Mouse (Mus musculus) natural killer cell, adult 2 months (primary cell): Measurements from ENCODE around the gene Zfp638.
"Not testable (repeated sequence)": the region's sequence is repeated elsewhere in the genome, so short reads cannot be mapped to it uniquely, and the experiment has no call there.

Experiments
- DNase-seq, 2 experiments: peaks; one replicate each; pipeline ENCODE4 v3.0.0; 2022; ENCODE audit warnings: low spot score in 2 of 2

Gene Zfp638

GRCm38 (mm10) chr6:83866954-83867597 lies at the start of gene Zfp638:
Zfp638 (plus strand) TSS chr6:83867109.
- DNase-seq = peak; percentile 94 to 97

GRCm38 (mm10) chr6:83818996-83819395 lies 47.9 kb upstream of the Zfp638 start:
- DNase-seq = no peak

DNA sequence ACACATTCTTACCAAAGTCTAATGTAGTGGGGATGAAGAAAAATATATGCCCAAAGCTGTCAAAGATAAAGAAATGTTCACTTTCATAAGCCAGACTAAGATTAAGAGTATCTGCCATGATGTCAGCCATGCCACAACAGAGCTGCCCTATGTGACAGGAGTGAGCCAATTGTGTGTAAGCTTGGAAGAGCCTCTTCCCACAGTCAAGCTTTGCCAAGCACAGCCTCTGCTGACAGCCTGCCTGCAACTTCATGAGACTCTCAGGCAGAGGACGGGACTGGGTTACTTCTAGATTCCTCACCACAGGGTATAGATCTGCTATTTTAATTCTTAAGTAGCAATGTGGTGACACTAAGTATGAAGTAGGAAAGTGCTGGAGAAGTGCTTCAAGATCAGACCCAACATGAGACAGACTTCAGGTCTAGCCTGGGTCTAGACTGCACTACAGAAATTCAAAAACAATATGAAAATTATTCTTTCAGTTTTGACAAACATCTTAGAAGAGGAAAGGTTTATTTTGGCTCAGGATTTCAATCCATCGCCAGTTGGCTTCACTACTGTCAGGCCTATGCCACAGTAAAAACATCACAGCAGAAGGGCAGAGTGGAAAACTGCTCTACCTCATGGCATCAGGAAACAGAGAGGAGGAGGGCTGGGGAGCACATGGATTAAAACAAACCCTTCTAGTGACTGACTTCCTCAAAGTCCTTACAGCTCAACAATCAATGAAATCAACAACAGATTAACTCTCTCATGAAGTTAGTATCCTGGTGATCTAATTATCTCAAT lies 46.0 kb upstream of the Zfp638 start:
- no peak for DNase-seq

- DNase-seq = no peak
Measured at GRCm38 (mm10) chr6:83821856-83822255, 45.1 kb upstream of the Zfp638 start.

DNA sequence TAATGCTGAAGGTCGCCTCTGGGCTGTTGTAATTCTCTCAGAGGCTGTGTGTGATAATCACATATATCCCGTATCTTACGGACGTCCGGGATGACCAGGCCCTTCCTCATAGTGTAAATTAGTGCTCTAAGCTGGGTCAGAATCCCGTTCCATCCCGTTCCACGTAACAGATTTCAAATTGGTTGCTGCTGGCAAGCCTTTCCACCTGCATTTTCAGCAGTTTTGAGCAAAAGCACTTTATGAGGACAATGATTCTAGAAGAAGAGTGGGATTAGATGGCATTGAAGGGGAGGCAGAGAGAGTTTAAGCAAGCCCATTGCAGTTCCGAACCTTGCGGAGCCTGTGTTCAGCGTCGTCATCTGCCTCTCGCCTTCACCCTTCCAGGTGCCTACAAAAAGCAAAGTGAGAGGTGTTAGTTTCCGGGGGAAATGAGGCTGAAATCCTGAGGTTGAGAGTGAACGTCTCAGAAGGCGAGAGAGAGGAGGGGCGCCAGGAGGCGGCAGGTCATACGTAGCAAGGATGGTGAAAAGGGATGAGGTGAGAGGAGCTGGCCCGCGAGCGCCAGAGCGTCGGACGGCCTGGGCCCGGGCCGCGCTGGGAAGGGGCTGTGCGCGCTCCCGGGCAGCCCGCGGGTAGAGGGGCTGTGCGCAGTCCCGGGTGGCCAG lies 35.8 kb upstream of the Zfp638 start:
- peak; percentile 59 to 63 for DNase-seq

GRCm38 (mm10) chr6:83831606-83832123 lies 35.2 kb upstream of the Zfp638 start, which contains the start of gene Paip2b:
Paip2b (minus strand) TSS chr6:83831741.
- DNase-seq = peak; percentile 98 to 99

DNA sequence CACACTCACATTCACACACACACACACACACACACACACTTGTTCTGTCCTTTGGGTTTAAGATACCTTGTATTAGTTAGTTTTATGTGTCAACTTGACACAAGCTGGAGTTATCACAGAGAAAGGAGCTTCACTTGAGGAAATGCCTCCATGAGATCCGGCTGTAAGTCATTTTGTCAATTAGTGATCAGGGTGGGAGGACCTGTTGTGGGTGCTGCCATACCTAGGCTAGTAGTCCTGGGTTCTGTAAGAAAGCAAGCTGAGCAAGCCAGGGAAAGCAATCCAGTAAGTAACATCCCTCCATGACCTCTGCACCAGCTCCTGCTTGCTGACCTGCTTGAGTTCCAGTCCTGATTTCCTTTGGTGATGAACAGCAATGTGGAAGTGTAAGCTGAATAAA lies 34.5 kb upstream of the Zfp638 start:
- not testable (repeated sequence) for DNase-seq

DNA sequence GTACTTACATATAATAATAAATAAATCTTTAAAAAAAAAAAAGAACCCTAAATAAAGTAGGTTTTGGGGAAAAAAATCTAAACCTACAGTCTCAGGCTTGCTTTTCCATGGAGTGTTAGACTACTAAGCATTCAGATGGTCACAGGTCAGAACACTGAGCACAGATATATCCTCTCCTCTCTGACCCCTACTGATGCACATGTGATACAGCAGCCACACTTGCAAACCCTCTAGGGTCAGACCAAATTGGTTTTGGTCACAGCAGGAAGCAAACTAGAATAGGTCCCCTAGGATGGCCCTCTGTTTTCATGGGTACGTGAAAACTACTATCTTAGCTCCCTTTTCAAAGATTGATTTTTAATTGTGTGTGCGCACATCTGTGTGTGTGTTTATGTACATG lies 30.1 kb upstream of the Zfp638 start:
- DNase-seq = no peak

- DNase-seq = no peak
Measured at GRCm38 (mm10) chr6:83838046-83838445, 28.9 kb upstream of the Zfp638 start.

GRCm38 (mm10) chr6:83840086-83840485 lies 26.8 kb upstream of the Zfp638 start:
- DNase-seq = no peak

GRCm38 (mm10) chr6:83844913-83845312 lies 22.0 kb upstream of the Zfp638 start:
- no peak for DNase-seq

GRCm38 (mm10) chr6:83846141-83846540 lies 20.8 kb upstream of the Zfp638 start:
- DNase-seq = no peak

DNA sequence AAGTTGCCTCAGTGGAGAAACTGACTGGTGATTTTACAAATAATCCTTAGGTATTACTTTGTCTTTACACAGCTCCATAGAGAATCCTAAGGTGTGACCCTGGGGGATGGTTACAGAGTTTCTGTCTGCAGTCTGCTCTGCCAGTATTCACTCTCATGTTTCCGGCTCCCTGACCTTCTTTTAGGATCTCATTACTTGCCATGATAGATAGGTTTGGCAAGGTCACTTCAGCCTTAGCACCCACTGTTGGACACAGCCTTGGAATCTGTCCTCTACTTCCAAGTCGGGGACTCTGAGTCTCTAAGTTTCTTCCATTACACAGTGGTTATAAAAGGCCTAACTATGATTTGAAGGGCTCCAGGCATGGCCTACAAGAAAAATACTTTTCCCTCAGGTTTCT lies 17.5 kb upstream of the Zfp638 start:
- DNase-seq = no peak

DNA sequence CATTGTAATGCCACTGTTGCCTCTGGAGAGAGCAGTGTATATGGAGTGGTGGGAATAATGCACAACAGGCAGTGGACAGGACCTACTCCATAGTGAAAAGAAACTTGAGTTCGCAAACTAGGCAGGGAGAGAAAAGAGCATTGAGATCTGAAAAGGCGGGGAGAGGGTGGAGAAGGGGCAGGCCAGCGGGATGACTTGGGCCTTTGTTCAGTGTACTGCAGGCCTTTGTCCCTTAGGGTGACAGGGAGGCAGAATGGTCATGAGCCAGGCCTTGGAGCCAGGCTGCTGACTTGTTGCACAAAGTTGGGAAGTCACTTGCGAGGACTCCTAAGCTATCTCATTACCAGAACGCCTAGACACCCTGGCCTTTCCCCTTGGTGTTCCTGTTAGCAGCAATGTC lies 9.4 kb upstream of the Zfp638 start:
- no peak for DNase-seq

- no peak for DNase-seq
Measured at GRCm38 (mm10) chr6:83860033-83860432, 6.9 kb upstream of the Zfp638 start.

DNA sequence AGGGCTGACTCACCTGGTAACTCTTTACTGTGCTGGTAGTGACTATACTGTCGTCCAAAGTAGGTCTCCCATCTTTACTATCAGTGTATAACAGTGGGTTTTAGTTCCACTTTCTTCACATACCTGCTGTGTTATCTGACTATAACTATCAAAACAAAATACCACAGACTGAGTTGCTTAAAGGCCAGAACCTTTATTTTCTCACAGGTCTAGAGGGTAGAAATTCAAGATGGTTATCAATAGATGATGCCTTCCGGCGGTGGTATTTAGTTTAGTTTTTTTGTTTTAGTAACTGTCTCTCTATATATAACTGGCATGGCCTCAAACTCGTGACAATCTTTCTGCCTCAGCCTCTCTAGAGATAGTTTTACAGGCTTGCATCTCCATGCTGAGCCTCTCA lies 3.4 kb upstream of the Zfp638 start:
- DNase-seq = no peak

- DNase-seq = no peak
Measured at GRCm38 (mm10) chr6:83866423-83866822, 486 bp upstream of the Zfp638 start.

DNA sequence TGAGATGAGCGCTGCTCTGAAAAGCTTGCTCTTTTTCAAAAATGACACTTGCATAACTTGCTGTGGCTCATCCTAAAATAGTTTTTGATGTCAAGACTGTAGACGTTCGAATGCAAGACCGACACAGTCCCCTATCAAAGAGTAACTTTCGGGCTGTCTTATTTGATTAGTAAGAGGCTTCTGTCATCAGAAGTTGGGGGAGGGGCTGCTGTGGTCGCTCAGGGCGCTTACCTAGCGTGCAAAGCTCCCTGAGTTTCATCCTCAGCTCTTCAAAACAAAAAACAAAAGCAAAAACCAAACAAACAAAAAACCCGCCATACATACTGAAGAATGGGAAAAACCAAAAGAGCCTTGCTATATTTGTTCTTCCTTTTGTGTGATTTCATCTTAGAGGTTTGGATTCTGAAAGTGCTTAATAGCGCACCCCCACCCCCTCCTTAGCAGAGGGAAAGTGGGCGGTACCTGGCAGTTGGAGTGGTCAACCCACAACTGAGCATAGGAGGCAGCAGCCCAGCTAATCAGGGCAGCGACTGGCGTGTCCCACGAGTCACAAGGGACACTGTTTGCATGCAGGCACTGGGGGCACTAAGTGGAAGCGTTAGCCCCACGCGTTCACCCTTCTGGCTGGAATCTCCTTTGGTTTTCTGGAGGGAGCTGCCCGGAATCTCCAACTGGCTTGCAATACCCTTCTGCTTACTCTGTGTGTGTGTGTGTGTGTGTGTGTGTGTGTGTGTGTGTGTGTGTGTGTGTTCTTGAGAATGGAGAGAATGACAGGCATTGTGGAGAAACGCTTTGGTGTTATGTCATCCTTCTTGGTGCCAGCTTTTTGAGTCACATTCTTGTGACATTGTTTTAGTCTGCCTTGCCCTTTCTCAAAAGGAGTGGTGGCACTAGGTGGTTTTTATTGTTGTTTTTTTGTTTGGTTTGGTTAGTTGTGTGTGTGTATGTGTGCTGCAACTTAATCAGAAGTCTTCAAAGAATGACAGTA lies 983 bp downstream of the Zfp638 start:
- DNase-seq = peak; percentile 42 to 64

DNA sequence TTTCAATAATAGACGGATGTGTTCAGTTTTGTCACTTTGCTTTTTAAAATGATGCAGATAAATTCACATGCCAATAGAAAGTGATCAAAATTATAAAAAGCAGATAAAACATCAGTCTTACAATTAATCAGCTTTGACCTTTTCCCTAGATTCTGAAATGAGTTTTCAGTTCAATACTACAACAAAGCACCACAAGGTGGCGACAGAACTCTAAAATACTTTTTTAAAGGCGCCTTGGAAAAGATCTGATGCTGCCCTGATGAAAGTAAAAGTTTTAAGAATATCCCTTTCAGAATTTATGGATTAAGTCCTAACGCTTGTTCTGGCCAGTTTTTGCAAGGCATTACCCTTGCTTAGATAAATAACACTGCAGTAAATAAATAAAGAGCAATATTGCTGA lies 12.9 kb downstream of the Zfp638 start:
- DNase-seq = peak; percentile 28 to 61

DNA sequence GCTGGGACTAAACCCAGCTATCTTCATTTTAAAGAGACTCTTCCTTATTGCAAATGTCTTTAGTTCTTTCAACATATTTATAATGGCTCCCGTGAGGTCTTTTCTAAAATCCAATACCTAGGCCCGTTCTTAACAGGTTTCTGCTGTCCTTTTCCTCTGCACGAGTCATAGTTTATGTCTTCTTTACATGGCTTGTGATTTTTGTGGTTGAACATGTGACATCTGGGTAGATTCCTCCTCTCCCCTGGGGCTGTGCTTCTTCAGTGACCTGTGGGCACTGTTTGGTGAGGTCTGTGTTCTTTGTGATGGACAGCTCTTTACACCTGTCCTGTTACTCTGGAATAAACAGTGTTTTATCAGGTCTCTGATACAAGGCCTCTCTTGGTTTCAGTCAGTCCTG lies 19.9 kb downstream of the Zfp638 start:
- peak in 1 of 2 experiments; percentile 11 for DNase-seq

DNA sequence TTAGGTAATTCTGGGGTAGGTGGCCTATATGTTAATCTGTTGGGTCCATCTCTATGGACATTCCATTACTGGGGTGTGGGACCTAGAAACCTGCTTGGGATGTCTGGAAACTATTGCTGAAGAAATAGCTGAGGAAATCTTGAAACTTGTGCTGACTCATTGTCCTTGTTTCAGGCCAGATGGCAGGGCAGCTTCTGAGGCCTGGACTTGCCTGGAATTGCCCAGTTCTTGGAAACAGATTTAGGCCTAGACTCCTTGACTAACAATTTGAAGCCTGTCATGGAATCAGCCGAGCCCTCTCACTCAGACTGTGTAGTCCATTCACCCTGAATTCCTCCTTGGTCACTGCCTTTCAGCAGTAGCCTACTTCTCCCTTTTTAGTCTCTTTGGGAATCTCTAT lies 21.9 kb downstream of the Zfp638 start:
- no peak for DNase-seq
